Mouse (Mus musculus): ENCODE measurements around the gene Mark3. TPM values are rescaled to one million over a fixed set of nuclear protein-coding genes. Genes with fewer than 3 reads are reported as not detected.

Mark3 gene
- total RNA-seq, 1 experiment = 90.9 TPM

DNA sequence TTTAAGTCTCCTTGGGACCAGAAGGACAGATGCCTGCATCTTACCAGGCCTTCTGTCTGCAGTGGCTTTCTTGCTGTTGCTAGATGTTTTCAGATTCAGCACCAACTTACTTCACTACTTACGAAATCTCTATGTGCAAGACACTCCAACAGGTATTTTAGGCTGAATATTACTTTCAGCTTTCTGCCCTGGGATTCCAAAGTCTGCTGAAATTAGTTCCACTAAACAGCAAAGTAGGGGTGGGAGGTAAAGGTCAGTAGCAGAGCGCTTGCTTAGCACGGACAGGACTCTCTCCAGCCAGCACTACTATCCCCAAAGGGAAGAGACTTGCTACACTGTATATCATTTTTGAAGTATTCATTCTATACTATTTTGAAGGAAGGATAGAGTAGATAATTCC, 29.5 kb downstream of the Mark3 start:
- peaks cover 6% of the 10 kb centered on the region for H3K36me3 ChIP-seq (ENCODE audit: control insufficient read depth, insufficient read depth, low read length, poor library complexity, severe bottlenecking)
- no peak for DNase-seq (ENCODE audit: low read depth, low spot score)
- no peaks in the 10 kb centered on the region for H3K9me3 ChIP-seq (ENCODE audit: control insufficient read depth, insufficient read depth, low read depth, low read length)
- no peak overlapping the region for H3K27ac ChIP-seq (ENCODE audit: insufficient read depth, low read depth, low read length, poor library complexity, severe bottlenecking)
- H3K9ac ChIP-seq (ENCODE audit: insufficient read depth, low read depth, low read length, poor library complexity, severe bottlenecking) = no peak overlapping the region
- no peak for TF ChIP-seq ZNF384 (IDR thresholded peaks at IDR 0.05; ENCODE audit: low read depth, low read length)
- no peak for TF ChIP-seq MAFK (IDR thresholded peaks at IDR 0.05; ENCODE audit: insufficient read depth, low read depth, low read length)
- no peak for TF ChIP-seq HCFC1 (IDR thresholded peaks at IDR 0.05; ENCODE audit: borderline replicate concordance, insufficient read depth, low read length)
- TF ChIP-seq ZC3H11A (IDR thresholded peaks at IDR 0.05; ENCODE audit: borderline replicate concordance, low read depth, low read length) = no peak
- TF ChIP-seq CHD2 (IDR thresholded peaks at IDR 0.05; ENCODE audit: low read depth, low read length) = no peak
- no peaks in the 10 kb centered on the region; a peak in 1 of 4 replicates for H3K4me1 ChIP-seq (ENCODE audit: control insufficient read depth in 2 of 2, insufficient read depth in 2 of 2, low read length in 2 of 2, poor library complexity in 1 of 2)
- in situ Hi-C loops (cut with MboI; ENCODE audit: low sequenced_read_pairs in 2 of 2, unreplicated experiment in 2 of 2) = no loop called here
- H3K4me3 ChIP-seq (ENCODE audit: insufficient read depth in 1 of 2, low read depth in 1 of 2, low read length in 2 of 2, poor library complexity in 1 of 2, severe bottlenecking in 1 of 2) = no peak overlapping the region

DNA sequence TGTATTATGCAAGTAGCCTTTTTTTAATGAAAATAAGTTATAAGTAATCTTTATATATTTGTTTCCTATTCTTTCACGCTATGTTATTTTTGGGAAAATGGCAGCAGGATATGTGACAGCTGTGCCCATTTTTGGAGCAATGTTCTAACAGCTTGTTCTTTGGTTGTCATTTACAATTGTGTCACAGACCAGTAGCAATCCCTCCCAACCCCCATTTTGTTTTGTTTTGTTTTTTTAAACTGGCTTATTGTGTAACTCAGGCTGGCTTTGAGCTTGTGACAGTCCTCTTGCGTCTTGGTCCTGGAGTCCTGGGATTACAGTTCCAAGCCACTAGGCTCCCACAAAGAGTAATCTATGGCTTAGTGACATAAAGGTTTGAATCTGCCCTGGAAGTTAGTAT, 31.3 kb downstream of the Mark3 start:
- in situ Hi-C loops (cut with MboI; ENCODE audit: low sequenced_read_pairs in 2 of 2, unreplicated experiment in 2 of 2) = no loop called here
- H3K4me1 ChIP-seq (ENCODE audit: control insufficient read depth in 2 of 2, insufficient read depth in 2 of 2, low read length in 2 of 2, poor library complexity in 1 of 2) = no peaks in the 10 kb centered on the region; a peak in 1 of 4 replicates
- no peak overlapping the region for H3K27ac ChIP-seq (ENCODE audit: insufficient read depth, low read depth, low read length, poor library complexity, severe bottlenecking)
- no peaks in the 10 kb centered on the region for H3K9me3 ChIP-seq (ENCODE audit: control insufficient read depth, insufficient read depth, low read depth, low read length)
- TF ChIP-seq CHD2 (IDR thresholded peaks at IDR 0.05; ENCODE audit: low read depth, low read length) (no peak), ZNF384 (IDR thresholded peaks at IDR 0.05; ENCODE audit: low read depth, low read length) (no peak), HCFC1 (IDR thresholded peaks at IDR 0.05; ENCODE audit: borderline replicate concordance, insufficient read depth, low read length) (no peak), ZC3H11A (IDR thresholded peaks at IDR 0.05; ENCODE audit: borderline replicate concordance, low read depth, low read length) (no peak), MAFK (IDR thresholded peaks at IDR 0.05; ENCODE audit: insufficient read depth, low read depth, low read length) (no peak)
- H3K4me3 ChIP-seq (ENCODE audit: insufficient read depth in 1 of 2, low read depth in 1 of 2, low read length in 2 of 2, poor library complexity in 1 of 2, severe bottlenecking in 1 of 2) = no peak overlapping the region
- DNase-seq (ENCODE audit: low read depth, low spot score) = no peak
- H3K9ac ChIP-seq (ENCODE audit: insufficient read depth, low read depth, low read length, poor library complexity, severe bottlenecking) = no peak overlapping the region
- H3K36me3 ChIP-seq (ENCODE audit: control insufficient read depth, insufficient read depth, low read length, poor library complexity, severe bottlenecking) = peaks cover 6% of the 10 kb centered on the region

DNA sequence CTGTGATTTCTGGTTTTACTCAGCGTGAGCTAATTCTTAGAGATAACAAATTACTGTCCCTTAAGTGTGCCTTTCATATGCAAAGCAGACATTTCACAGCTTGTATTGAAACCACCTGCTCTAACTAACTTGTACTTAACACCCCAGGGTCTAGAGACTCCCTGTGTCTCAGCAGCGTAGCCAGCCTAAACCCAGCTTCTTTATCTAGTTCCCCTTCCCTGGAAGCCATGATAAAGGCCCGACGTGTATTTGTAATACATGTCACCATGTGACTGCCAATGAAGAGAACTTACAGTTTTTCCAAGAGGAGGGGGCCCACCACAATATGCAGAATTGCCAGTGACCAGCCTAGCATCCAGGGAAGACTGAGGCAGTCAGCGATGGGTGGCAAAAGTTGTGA, 33.7 kb downstream of the Mark3 start:
- Histone ChIP-seq H3K9me3 (ENCODE audit: control insufficient read depth, insufficient read depth, low read depth, low read length) (no peaks in the 10 kb centered on the region), H3K4me1 (ENCODE audit: control insufficient read depth in 2 of 2, insufficient read depth in 2 of 2, low read length in 2 of 2, poor library complexity in 1 of 2) (no peaks in the 10 kb centered on the region; a peak in 1 of 4 replicates), H3K27ac (ENCODE audit: insufficient read depth, low read depth, low read length, poor library complexity, severe bottlenecking) (no peak overlapping the region), H3K36me3 (ENCODE audit: control insufficient read depth, insufficient read depth, low read length, poor library complexity, severe bottlenecking) (peaks cover 3% of the 10 kb centered on the region), H3K4me3 (ENCODE audit: insufficient read depth in 1 of 2, low read depth in 1 of 2, low read length in 2 of 2, poor library complexity in 1 of 2, severe bottlenecking in 1 of 2) (no peak overlapping the region), H3K9ac (ENCODE audit: insufficient read depth, low read depth, low read length, poor library complexity, severe bottlenecking) (no peak overlapping the region)
- DNase-seq (ENCODE audit: low read depth, low spot score) = no peak
- no peak for TF ChIP-seq HCFC1 (IDR thresholded peaks at IDR 0.05; ENCODE audit: borderline replicate concordance, insufficient read depth, low read length)
- no peak for TF ChIP-seq MAFK (IDR thresholded peaks at IDR 0.05; ENCODE audit: insufficient read depth, low read depth, low read length)
- in situ Hi-C loops (cut with MboI; ENCODE audit: low sequenced_read_pairs in 2 of 2, unreplicated experiment in 2 of 2) = no loop called here

DNA sequence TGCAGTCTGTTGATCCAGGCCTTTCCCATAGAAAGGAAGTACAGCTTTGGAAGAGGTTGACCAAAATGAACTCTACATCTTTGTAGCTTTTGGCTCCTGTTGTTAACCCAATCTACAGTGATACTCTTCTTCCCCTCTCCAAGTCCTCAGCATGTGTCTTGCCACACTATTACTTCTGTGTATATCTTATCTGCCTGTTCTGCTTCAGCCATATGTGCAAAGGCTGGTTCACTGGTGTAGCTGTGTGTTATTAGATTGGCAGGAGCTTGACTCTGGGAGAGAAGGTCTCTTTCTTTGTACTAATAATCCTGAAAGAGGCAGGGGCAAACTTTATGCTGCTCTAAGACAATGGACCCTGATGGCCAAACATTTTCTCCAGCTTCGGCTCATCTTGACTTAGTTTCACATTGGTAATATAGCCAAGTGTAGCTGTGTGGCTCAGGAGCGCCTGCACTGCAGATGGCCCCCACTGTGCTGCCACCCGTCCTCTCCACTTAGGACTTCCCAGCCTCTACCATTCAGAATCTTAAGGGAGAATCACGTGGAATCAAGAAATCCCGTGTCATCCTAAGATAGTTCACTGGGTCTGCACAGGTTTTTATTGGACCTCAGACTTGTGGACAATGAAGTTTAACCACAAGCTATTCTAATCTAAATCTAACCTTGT, 40.3 kb downstream of the Mark3 start:
- in situ Hi-C loops (cut with MboI; ENCODE audit: low sequenced_read_pairs in 2 of 2, unreplicated experiment in 2 of 2) = no loop called here
- Histone ChIP-seq H3K4me3 (ENCODE audit: insufficient read depth in 1 of 2, low read depth in 1 of 2, low read length in 2 of 2, poor library complexity in 1 of 2, severe bottlenecking in 1 of 2) (no peak overlapping the region), H3K9me3 (ENCODE audit: control insufficient read depth, insufficient read depth, low read depth, low read length) (no peaks in the 10 kb centered on the region)

More for the DNA sequence above, 40.3 kb downstream of the Mark3 start:
- Histone ChIP-seq H3K36me3 (ENCODE audit: control insufficient read depth, insufficient read depth, low read length, poor library complexity, severe bottlenecking) (peaks cover 6% of the 10 kb centered on the region; the same call in 1 of the 2 replicates), H3K27ac (ENCODE audit: insufficient read depth, low read depth, low read length, poor library complexity, severe bottlenecking) (no peak overlapping the region), H3K4me1 (ENCODE audit: control insufficient read depth in 2 of 2, insufficient read depth in 2 of 2, low read length in 2 of 2, poor library complexity in 1 of 2) (no peaks in the 10 kb centered on the region), H3K9ac (ENCODE audit: insufficient read depth, low read depth, low read length, poor library complexity, severe bottlenecking) (no peak overlapping the region)
- DNase-seq (ENCODE audit: low read depth, low spot score) = no peak
- TF ChIP-seq ZC3H11A (IDR thresholded peaks at IDR 0.05; ENCODE audit: borderline replicate concordance, low read depth, low read length) (no peak), MAFK (IDR thresholded peaks at IDR 0.05; ENCODE audit: insufficient read depth, low read depth, low read length) (no peak), HCFC1 (IDR thresholded peaks at IDR 0.05; ENCODE audit: borderline replicate concordance, insufficient read depth, low read length) (no peak), ZNF384 (IDR thresholded peaks at IDR 0.05; ENCODE audit: low read depth, low read length) (no peak), CHD2 (IDR thresholded peaks at IDR 0.05; ENCODE audit: low read depth, low read length) (no peak)
